Mouse (Mus musculus) testis, adult 2 months (tissue): ENCODE measurements around the gene Dyrk3. TPM values are rescaled to one million over a fixed set of nuclear protein-coding genes. Genes with fewer than 3 reads are reported as not detected.

Experiments used
- H3K27ac ChIP-seq: fragments of 200-500 bp; 2 replicates; pipeline ENCODE4 v1.5.1; 2012; ENCODE audit warnings: low read depth, low read length; ENCODE audit not compliant: control insufficient read depth, insufficient read depth
- H3K27me3 ChIP-seq: fragments of 200-500 bp; 2 replicates; pipeline ENCODE4 v1.6.1; 2012; ENCODE audit warnings: mild to moderate bottlenecking, low read length, moderate library complexity; ENCODE audit not compliant: control insufficient read depth, insufficient read depth
- H3K36me3 ChIP-seq: fragments of 200-500 bp; 2 replicates; pipeline ENCODE4 v1.6.1; 2012; ENCODE audit warnings: mild to moderate bottlenecking, low read length; ENCODE audit not compliant: control insufficient read depth, insufficient read depth
- H3K4me1 ChIP-seq: fragments of 200-500 bp; 2 replicates; pipeline ENCODE4 v1.6.1; 2012; ENCODE audit warnings: low read length; ENCODE audit not compliant: control insufficient read depth, insufficient read depth
- H3K4me3 ChIP-seq: fragments of 200-500 bp; 2 replicates; pipeline ENCODE4 v1.5.1; 2012; ENCODE audit warnings: low read depth, mild to moderate bottlenecking, low read length, moderate library complexity, mixed read lengths; ENCODE audit not compliant: control insufficient read depth
- CTCF ChIP-seq: fragments of 200-500 bp; IDR thresholded peaks from 2 replicates; pipeline ENCODE4 v1.5.1; 2012; ENCODE audit warnings: low read depth, mild to moderate bottlenecking, inconsistent platforms, low read length, moderate library complexity; ENCODE audit not compliant: control insufficient read depth, insufficient read depth, insufficient replicate concordance
- POLR2A ChIP-seq: fragments of 200-500 bp; IDR thresholded peaks from 2 replicates; pipeline ENCODE4 v1.6.1; 2012; ENCODE audit warnings: low read depth, mild to moderate bottlenecking, inconsistent platforms, low read length, moderate library complexity; ENCODE audit not compliant: control insufficient read depth
- polyA plus RNA-seq: library from polyadenylated mRNA; depleted of rRNA; stranded (reverse); fragments of >200 nt; gene quantifications from 2 replicates; pipeline ENCODE4 v1.2.3, GENCODE M21; 2012

Gene Dyrk3
- polyA plus RNA-seq, 1 experiment, result 102 TPM

- H3K27ac ChIP-seq, result peak overlapping the region; percentile 68
- H3K36me3 ChIP-seq, result no peaks in the 10 kb centered on the region
- H3K27me3 ChIP-seq, result no peaks in the 10 kb centered on the region
- H3K4me1 ChIP-seq, result peaks cover 9% of the 10 kb centered on the region
- no peak for TF ChIP-seq CTCF
- no peak for TF ChIP-seq POLR2A
- peak overlapping the region; percentile 92 for H3K4me3 ChIP-seq
Observed at GRCm38 (mm10) chr1:131137717-131138118, 422 bp downstream of the Dyrk3 start.

GRCm38 (mm10) chr1:131137111-131137510, 1.0 kb downstream of the Dyrk3 start:
- H3K36me3 ChIP-seq, result no peaks in the 10 kb centered on the region
- H3K27ac ChIP-seq, result no peak overlapping the region
- TF ChIP-seq POLR2A (no peak), CTCF (no peak)
- peaks cover 9% of the 10 kb centered on the region for H3K4me1 ChIP-seq
- H3K27me3 ChIP-seq, result no peaks in the 10 kb centered on the region
- H3K4me3 ChIP-seq, result peak overlapping the region; percentile 71; the same call in 1 of the 2 replicates

GRCm38 (mm10) chr1:131135960-131136629, 2.0 kb downstream of the Dyrk3 start:
- Histone ChIP-seq H3K27me3 (no peaks in the 10 kb centered on the region), H3K36me3 (no peaks in the 10 kb centered on the region), H3K27ac (peak overlapping the region; percentile 41; the same call in 1 of the 2 replicates), H3K4me1 (peaks cover 9% of the 10 kb centered on the region), H3K4me3 (peak overlapping the region; percentile 72)
- no peak for TF ChIP-seq CTCF
- TF ChIP-seq POLR2A, result no peak

- peaks cover 9% of the 10 kb centered on the region for H3K4me1 ChIP-seq
- H3K36me3 ChIP-seq, result no peaks in the 10 kb centered on the region
- H3K4me3 ChIP-seq, result peak overlapping the region; percentile 72
- H3K27ac ChIP-seq, result no peak overlapping the region; the same call in 1 of the 2 replicates
- H3K27me3 ChIP-seq, result no peaks in the 10 kb centered on the region
- TF ChIP-seq POLR2A (no peak), CTCF (no peak)
Observed at GRCm38 (mm10) chr1:131134942-131135522, 3.1 kb downstream of the Dyrk3 start.

- peaks cover 2% of the 10 kb centered on the region; the same call in 1 of the 2 replicates for H3K36me3 ChIP-seq
- H3K4me3 ChIP-seq, result peak overlapping the region; percentile 33; the same call in 1 of the 2 replicates
- no peak overlapping the region for H3K27ac ChIP-seq
- TF ChIP-seq CTCF (no peak), POLR2A (no peak)
- no peaks in the 10 kb centered on the region for H3K27me3 ChIP-seq
- H3K4me1 ChIP-seq, result peaks cover 8% of the 10 kb centered on the region
Observed at GRCm38 (mm10) chr1:131134231-131134630, 3.9 kb downstream of the Dyrk3 start.

- Histone ChIP-seq H3K36me3 (peaks cover 2% of the 10 kb centered on the region; the same call in 1 of the 2 replicates), H3K27ac (no peak overlapping the region; the same call in 1 of the 2 replicates)
- no peak for TF ChIP-seq CTCF
- TF ChIP-seq POLR2A, result no peak
Observed at GRCm38 (mm10) chr1:131125987-131126744, 12.0 kb downstream of the Dyrk3 start.

More at GRCm38 (mm10) chr1:131125987-131126744, 12.0 kb downstream of the Dyrk3 start:
- Histone ChIP-seq H3K4me3 (no peak overlapping the region), H3K4me1 (no peaks in the 10 kb centered on the region; the same call in none of the 2 replicates), H3K27me3 (no peaks in the 10 kb centered on the region)
